Mouse (Mus musculus): ENCODE data around the gene Rtl10.

- TF ChIP-seq POLR2A (IDR thresholded peaks at IDR 0.05; ENCODE audit: extremely low read depth, insufficient read depth, low read length) (no peak), CTCF (IDR thresholded peaks at IDR 0.05; ENCODE audit: low read depth, low read length) (no peak)
Measured at GRCm38 (mm10) chr16:18498996-18499395, 295 bp downstream of the Rtl10 start.

Data from liver, adult 2 months (tissue).